Mouse (Mus musculus) olfactory bulb, adult 2 months (tissue): ENCODE data around the gene Plekhf1.

ENCODE experiments used
- CTCF ChIP-seq: fragments of 200-500 bp; IDR thresholded peaks from 2 replicates; pipeline ENCODE4 v1.5.1; 2012; ENCODE audit warnings: low read depth, mild to moderate bottlenecking, low read length, moderate library complexity; ENCODE audit not compliant: insufficient read depth
- POLR2A ChIP-seq: fragments of 200-500 bp; IDR thresholded peaks from 2 replicates; pipeline ENCODE4 v1.6.1; 2012; ENCODE audit warnings: mild to moderate bottlenecking, low read depth, low read length, moderate library complexity; ENCODE audit not compliant: insufficient read depth

- TF ChIP-seq POLR2A, result no peak
- TF ChIP-seq CTCF, result no peak
These were observed 3.0 kb downstream of the Plekhf1 start for GRCm38 (mm10) chr7:38224577-38225369.
